Mouse (Mus musculus): ENCODE results near the gene Dimt1. TPM values are rescaled to one million over a fixed set of nuclear protein-coding genes. Genes with fewer than 3 reads are reported as not detected.
"Not testable (repeated sequence)": the region's sequence is repeated elsewhere in the genome, so short reads cannot be mapped to it uniquely, and the experiment has no call there.

Dimt1 gene
- polyA plus RNA-seq, 2 experiments: 36.8 to 50.5 TPM

DNA sequence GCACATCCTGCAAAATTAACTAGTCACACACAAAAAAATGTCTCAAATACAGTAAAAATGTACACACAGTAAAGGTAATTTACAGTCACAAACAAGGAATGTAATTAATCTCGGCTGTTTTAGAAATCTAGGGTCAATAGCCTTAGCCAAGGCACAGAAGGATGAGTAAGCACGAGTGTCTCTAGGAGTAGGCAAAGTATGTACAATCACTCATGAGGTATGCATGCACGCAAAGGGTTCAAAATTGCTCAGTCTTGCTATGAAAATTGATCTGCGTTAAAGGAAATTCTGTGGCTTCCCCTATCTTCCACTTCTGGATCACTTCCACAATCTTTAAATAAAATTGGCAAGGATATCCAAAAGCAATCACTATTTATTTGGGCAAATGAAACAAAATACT, 14.6 kb downstream of the Dimt1 start:
- no peak for DNase-seq (ENCODE audit: low spot score)
- no peak for ATAC-seq (ENCODE audit: low FRiP score, low read depth)
- H3K27me3 ChIP-seq (ENCODE audit: control insufficient read depth, insufficient read depth, low read length): no peaks in the 10 kb centered on the region
- no peaks in the 10 kb centered on the region for H3K4me1 ChIP-seq (ENCODE audit: control insufficient read depth, insufficient read depth, low read length)
- H3K9me3 ChIP-seq (ENCODE audit: control insufficient read depth, low read length): no peaks in the 10 kb centered on the region
- H3K9ac ChIP-seq (ENCODE audit: low read depth, low read length, severe bottlenecking): no peak overlapping the region
- WGBS: 91% methylated on average over 4 of the region's 4 CpGs
- TF ChIP-seq POLR2A (IDR thresholded peaks at IDR 0.05; ENCODE audit: borderline replicate concordance, extremely low read depth, insufficient read depth, insufficient read length): no peak
- no peak overlapping the region for H3K4me2 ChIP-seq (replicated peaks; ENCODE audit: low read depth, low read length, severe bottlenecking)
- H3K4me3 ChIP-seq (replicated peaks; ENCODE audit: low read length): no peak overlapping the region
- H3K36me3 ChIP-seq (ENCODE audit: control insufficient read depth, insufficient read depth, low read length): peaks cover 54% of the 10 kb centered on the region
- no peak overlapping the region for H3K27ac ChIP-seq (replicated peaks; ENCODE audit: low read depth, low read length)

DNA sequence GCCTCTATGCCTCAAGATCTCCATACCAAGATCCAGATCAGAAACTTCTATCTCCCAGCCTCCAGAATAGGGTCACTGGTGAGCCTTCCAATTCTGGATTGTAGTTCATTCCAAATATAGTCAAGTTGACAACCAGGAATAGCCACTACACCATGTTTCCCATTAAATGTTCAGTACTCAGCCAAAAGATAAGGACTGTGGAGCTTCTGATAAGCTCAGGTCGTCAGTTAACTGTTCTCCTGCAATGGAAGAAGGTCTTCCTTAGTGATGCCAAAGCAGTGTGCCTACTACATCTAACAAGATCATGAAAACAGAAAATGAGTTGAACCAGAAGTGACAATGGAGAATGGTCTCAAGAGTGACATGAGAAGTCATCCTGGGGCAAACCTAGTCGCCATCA, 50.0 kb downstream of the Dimt1 start:
- no peak overlapping the region for H3K9ac ChIP-seq (ENCODE audit: low read depth, low read length, severe bottlenecking)
- H3K4me1 ChIP-seq (ENCODE audit: control insufficient read depth, insufficient read depth, low read length): no peaks in the 10 kb centered on the region
- H3K27ac ChIP-seq (replicated peaks; ENCODE audit: low read depth, low read length): no peak overlapping the region
- TF ChIP-seq POLR2A (IDR thresholded peaks at IDR 0.05; ENCODE audit: borderline replicate concordance, extremely low read depth, insufficient read depth, insufficient read length): no peak
- H3K4me2 ChIP-seq (replicated peaks; ENCODE audit: low read depth, low read length, severe bottlenecking): no peak overlapping the region
- no peak for ATAC-seq (ENCODE audit: low FRiP score, low read depth)
- WGBS: 87% methylated on average over 2 of the region's 2 CpGs
- no peaks in the 10 kb centered on the region for H3K27me3 ChIP-seq (ENCODE audit: control insufficient read depth, insufficient read depth, low read length)
- no peak overlapping the region for H3K4me3 ChIP-seq (replicated peaks; ENCODE audit: low read length)
- DNase-seq (ENCODE audit: low spot score): no peak
- no peaks in the 10 kb centered on the region for H3K9me3 ChIP-seq (ENCODE audit: control insufficient read depth, low read length)
- H3K36me3 ChIP-seq (ENCODE audit: control insufficient read depth, insufficient read depth, low read length): peaks cover 8% of the 10 kb centered on the region; the same call in 1 of the 2 replicates

DNA sequence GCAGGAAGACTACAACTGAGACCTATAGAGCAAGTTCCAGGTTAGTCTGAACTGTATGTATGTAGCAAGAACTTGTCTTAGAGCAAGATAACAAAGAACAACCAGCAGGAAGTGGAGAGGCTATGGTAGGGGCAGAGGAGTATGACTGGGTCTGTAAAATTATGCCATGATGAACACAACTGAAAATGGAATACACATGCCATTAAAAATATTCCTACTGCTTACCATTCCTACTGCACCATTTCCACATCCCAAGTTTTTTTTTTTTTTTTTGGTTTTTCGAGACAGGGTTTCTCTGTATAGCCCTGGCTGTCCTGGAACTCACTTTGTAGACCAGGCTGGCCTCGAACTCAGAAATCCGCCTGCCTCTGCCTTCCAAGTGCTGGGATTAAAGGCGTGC, 50.6 kb downstream of the Dimt1 start:
- 95% methylated on average over 3 of the region's 4 CpGs for WGBS
- H3K9ac ChIP-seq (ENCODE audit: low read depth, low read length, severe bottlenecking); ATAC-seq (ENCODE audit: low FRiP score, low read depth); DNase-seq (ENCODE audit: low spot score); H3K4me2 ChIP-seq (replicated peaks; ENCODE audit: low read depth, low read length, severe bottlenecking); H3K4me3 ChIP-seq (replicated peaks; ENCODE audit: low read length); H3K36me3 ChIP-seq (ENCODE audit: control insufficient read depth, insufficient read depth, low read length); H3K27ac ChIP-seq (replicated peaks; ENCODE audit: low read depth, low read length); H3K27me3 ChIP-seq (ENCODE audit: control insufficient read depth, insufficient read depth, low read length); H3K9me3 ChIP-seq (ENCODE audit: control insufficient read depth, low read length); H3K4me1 ChIP-seq (ENCODE audit: control insufficient read depth, insufficient read depth, low read length): not testable (repeated sequence)

DNA sequence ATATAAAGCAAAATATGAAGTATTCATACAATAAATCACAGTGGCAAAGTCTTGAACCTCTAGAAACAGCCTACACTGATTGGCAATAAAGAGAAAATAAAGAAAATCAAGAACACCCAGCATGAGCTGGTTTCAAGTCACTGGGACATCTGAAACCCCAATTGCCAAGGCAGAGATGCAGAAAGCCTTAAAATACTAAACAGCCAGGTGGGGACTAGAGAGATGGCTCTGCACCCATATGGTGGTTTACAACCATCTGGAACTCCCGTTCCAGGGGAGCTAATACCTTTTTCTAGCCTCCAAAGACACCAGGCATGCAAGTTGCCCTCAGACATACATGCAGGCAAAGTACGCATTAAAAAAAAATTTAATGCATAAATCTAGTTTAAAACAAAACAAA, 51.1 kb downstream of the Dimt1 start:
- Histone ChIP-seq H3K4me1 (ENCODE audit: control insufficient read depth, insufficient read depth, low read length) (no peaks in the 10 kb centered on the region), H3K4me2 (replicated peaks; ENCODE audit: low read depth, low read length, severe bottlenecking) (no peak overlapping the region), H3K9ac (ENCODE audit: low read depth, low read length, severe bottlenecking) (no peak overlapping the region), H3K9me3 (ENCODE audit: control insufficient read depth, low read length) (no peaks in the 10 kb centered on the region), H3K27ac (replicated peaks; ENCODE audit: low read depth, low read length) (no peak overlapping the region), H3K27me3 (ENCODE audit: control insufficient read depth, insufficient read depth, low read length) (no peaks in the 10 kb centered on the region), H3K36me3 (ENCODE audit: control insufficient read depth, insufficient read depth, low read length) (no peaks in the 10 kb centered on the region; the same call in 1 of the 2 replicates), H3K4me3 (replicated peaks; ENCODE audit: low read length) (no peak overlapping the region)
- ATAC-seq (ENCODE audit: low FRiP score, low read depth): no peak
- WGBS: 58% methylated on average over 2 of the region's 2 CpGs
- no peak for DNase-seq (ENCODE audit: low spot score)
- TF ChIP-seq POLR2A (IDR thresholded peaks at IDR 0.05; ENCODE audit: borderline replicate concordance, extremely low read depth, insufficient read depth, insufficient read length): no peak

DNA sequence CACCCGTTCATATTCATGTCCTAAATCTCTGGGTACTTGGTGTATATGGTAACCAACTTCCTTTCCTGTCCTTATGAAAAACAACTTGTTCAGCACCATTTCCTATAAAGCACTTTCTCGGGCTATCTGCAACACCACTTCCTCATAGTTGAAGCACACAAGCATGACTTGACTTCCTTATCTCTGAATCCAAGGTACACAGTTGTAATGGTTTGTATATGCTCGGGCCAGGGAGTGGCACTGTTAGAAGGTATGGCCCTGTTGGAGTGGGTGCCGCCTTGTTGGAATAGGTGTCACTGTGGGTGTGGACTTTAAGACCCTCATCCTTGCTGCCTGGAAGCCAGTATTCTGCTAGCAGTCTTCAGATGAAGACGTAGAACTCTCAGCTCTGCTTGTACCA, 51.7 kb downstream of the Dimt1 start:
- Histone ChIP-seq H3K4me3 (replicated peaks; ENCODE audit: low read length) (no peak overlapping the region), H3K36me3 (ENCODE audit: control insufficient read depth, insufficient read depth, low read length) (no peaks in the 10 kb centered on the region), H3K4me2 (replicated peaks; ENCODE audit: low read depth, low read length, severe bottlenecking) (no peak overlapping the region), H3K9me3 (ENCODE audit: control insufficient read depth, low read length) (no peaks in the 10 kb centered on the region), H3K9ac (ENCODE audit: low read depth, low read length, severe bottlenecking) (no peak overlapping the region), H3K4me1 (ENCODE audit: control insufficient read depth, insufficient read depth, low read length) (no peaks in the 10 kb centered on the region), H3K27me3 (ENCODE audit: control insufficient read depth, insufficient read depth, low read length) (no peaks in the 10 kb centered on the region), H3K27ac (replicated peaks; ENCODE audit: low read depth, low read length) (no peak overlapping the region)
- no peak for DNase-seq (ENCODE audit: low spot score)
- WGBS: 82% methylated on average over 5 of the region's 5 CpGs
- no peak for ATAC-seq (ENCODE audit: low FRiP score, low read depth)
- no peak for TF ChIP-seq POLR2A (IDR thresholded peaks at IDR 0.05; ENCODE audit: borderline replicate concordance, extremely low read depth, insufficient read depth, insufficient read length)

DNA sequence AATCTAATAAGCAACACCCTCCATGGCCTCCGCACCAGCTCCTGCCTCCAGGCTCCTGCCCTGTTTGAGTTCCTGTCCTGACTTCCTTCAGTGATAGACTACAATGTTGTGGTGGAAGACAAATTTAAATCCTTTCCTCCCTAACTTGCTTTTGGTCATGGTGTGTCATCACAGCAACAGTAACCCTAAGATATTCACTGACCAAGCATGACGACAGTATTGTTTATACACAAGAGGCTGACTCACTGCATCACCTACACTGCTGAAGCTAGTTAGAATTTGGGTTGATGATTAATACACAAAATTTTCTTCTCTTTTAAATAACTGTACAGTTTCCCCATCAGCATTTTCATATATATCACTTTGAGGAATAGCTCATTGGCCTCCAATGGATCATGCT, 56.3 kb downstream of the Dimt1 start:
- H3K36me3 ChIP-seq (ENCODE audit: control insufficient read depth, insufficient read depth, low read length): no peaks in the 10 kb centered on the region
- H3K9ac ChIP-seq (ENCODE audit: low read depth, low read length, severe bottlenecking): no peak overlapping the region
- ATAC-seq (ENCODE audit: low FRiP score, low read depth) (no peak), DNase-seq (ENCODE audit: low spot score) (no peak)
- no peak overlapping the region for H3K4me2 ChIP-seq (replicated peaks; ENCODE audit: low read depth, low read length, severe bottlenecking)
- H3K4me3 ChIP-seq (replicated peaks; ENCODE audit: low read length): no peak overlapping the region
- H3K27me3 ChIP-seq (ENCODE audit: control insufficient read depth, insufficient read depth, low read length): no peaks in the 10 kb centered on the region
- TF ChIP-seq POLR2A (IDR thresholded peaks at IDR 0.05; ENCODE audit: borderline replicate concordance, extremely low read depth, insufficient read depth, insufficient read length): no peak
- 78% methylated on average over 2 of the region's 2 CpGs for WGBS
- H3K4me1 ChIP-seq (ENCODE audit: control insufficient read depth, insufficient read depth, low read length): no peaks in the 10 kb centered on the region
- no peak overlapping the region for H3K27ac ChIP-seq (replicated peaks; ENCODE audit: low read depth, low read length)
- no peaks in the 10 kb centered on the region for H3K9me3 ChIP-seq (ENCODE audit: control insufficient read depth, low read length)

Data from limb, embryonic 14.5 days (tissue).